Comparison of ENCODE assay signal across 29 mouse cellular contexts in the genomic region with DNA sequence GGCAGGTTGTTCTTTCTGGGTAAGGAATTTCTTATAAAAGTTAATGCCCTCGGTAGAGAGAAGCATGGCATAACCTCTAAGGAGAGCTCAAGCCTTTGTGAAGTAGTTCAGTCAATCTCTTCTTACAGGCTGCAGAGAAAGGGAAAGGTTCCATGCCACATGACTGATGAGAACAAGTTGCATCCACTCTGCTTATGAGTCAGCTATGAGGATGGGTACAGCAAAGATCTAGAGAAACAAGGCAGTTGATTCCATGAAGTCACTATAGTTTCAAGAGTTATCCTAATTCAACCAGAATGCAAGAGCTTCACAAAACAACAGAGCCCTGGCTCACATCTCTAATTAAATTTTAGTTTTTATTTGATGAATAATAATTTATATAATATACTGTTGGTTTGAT.
"Had no signal": no experiment of that assay in that cellular context is flagged by ENCODE, and none has a peak within 500 bp of the region (broad histone marks: within the 10 kb centered on the region; RNA-seq: fewer than 3 reads in every experiment).

No protein-coding gene starts in this region.

- H3K4me3 ChIP-seq: gastrocnemius, adult 2 months; heart, embryonic 13.5 days; heart, embryonic 15.5 days; hindbrain, embryonic 10.5 days; hindbrain, embryonic 12.5 days; intestine, embryonic 15.5 days; layer of hippocampus, adult 2 months; left cerebral cortex, adult 2 months; limb, embryonic 10.5 days; limb, embryonic 12.5 days; liver, embryonic 13.5 days; liver, embryonic 15.5 days had no signal

- H3K36me3 ChIP-seq: heart, embryonic 13.5 days; heart, embryonic 15.5 days; hindbrain, embryonic 10.5 days; hindbrain, embryonic 12.5 days; intestine, embryonic 15.5 days; limb, embryonic 10.5 days; limb, embryonic 12.5 days; liver, embryonic 13.5 days; liver, embryonic 15.5 days had no signal

- H3K4me1 ChIP-seq: hindbrain, embryonic 10.5 days; intestine, embryonic 15.5 days; limb, embryonic 10.5 days; limb, embryonic 12.5 days; liver, embryonic 13.5 days; liver, embryonic 15.5 days had no signal

- H3K4me2 ChIP-seq: heart, embryonic 11.5 days; heart, embryonic 13.5 days; heart, embryonic 15.5 days; hindbrain, embryonic 12.5 days; hindbrain, embryonic 14.5 days; intestine, embryonic 15.5 days; limb, embryonic 12.5 days; liver, embryonic 11.5 days; liver, embryonic 13.5 days; liver, embryonic 15.5 days had no signal

- ATAC-seq: hindbrain, embryonic 16.5 days; inflammation-experienced regulatory T-cells, adult 6 months; intestine, embryonic 15.5 days; intestine, postnatal 0 days; liver, postnatal 0 days had no signal

- DNase-seq: gastrocnemius, adult 2 months; gastrocnemius, postnatal 10 days; gastrocnemius, postnatal 25 days; heart, adult 18-20 months; heart, postnatal 14 days; heart, postnatal 36 days; kidney, adult 8-10 months; kidney, postnatal 10 days; kidney, postnatal 25 days; kidney, postnatal 4 days; liver; liver, embryonic 13.5 days; liver, postnatal 0 days had no signal

- H3K27me3 ChIP-seq: heart, embryonic 13.5 days; heart, embryonic 15.5 days; hindbrain, embryonic 12.5 days; intestine, embryonic 15.5 days; limb, embryonic 12.5 days; liver, embryonic 13.5 days; liver, embryonic 15.5 days had no signal

- H3K9me3 ChIP-seq: heart, embryonic 13.5 days; heart, embryonic 15.5 days; hindbrain, embryonic 10.5 days; hindbrain, embryonic 12.5 days; intestine, embryonic 15.5 days; limb, embryonic 10.5 days; limb, embryonic 12.5 days; liver, embryonic 13.5 days; liver, embryonic 15.5 days had no signal

- H3K9ac ChIP-seq: heart, embryonic 13.5 days; heart, embryonic 15.5 days; hindbrain, embryonic 12.5 days; hindbrain, embryonic 14.5 days; intestine, embryonic 15.5 days; limb, embryonic 12.5 days; liver, embryonic 13.5 days; liver, embryonic 15.5 days; liver, postnatal 0 days had no signal

- H3K27ac ChIP-seq: heart, embryonic 13.5 days; heart, embryonic 15.5 days; hindbrain, embryonic 10.5 days; hindbrain, embryonic 12.5 days; hindbrain, embryonic 14.5 days; intestine, embryonic 15.5 days; layer of hippocampus, adult 2 months; left cerebral cortex, adult 2 months; limb, embryonic 10.5 days; limb, embryonic 12.5 days; liver, embryonic 13.5 days; liver, embryonic 15.5 days had no signal
